Mouse (Mus musculus) small intestine, adult 2 months (tissue): ENCODE measurements around the gene Gchfr.

ENCODE experiments used
- CTCF ChIP-seq: fragments of 200-500 bp; IDR thresholded peaks from 2 replicates; pipeline ENCODE4 v1.5.1; 2012; ENCODE audit warnings: low read depth, mild to moderate bottlenecking, control low read depth, inconsistent platforms, low read length, moderate library complexity, mixed read lengths; ENCODE audit not compliant: insufficient replicate concordance, insufficient read length; ENCODE audit errors: extremely low read depth
- POLR2A ChIP-seq: fragments of 200-500 bp; IDR thresholded peaks from 2 replicates; pipeline ENCODE4 v1.6.1; 2012; ENCODE audit warnings: low read depth, mild to moderate bottlenecking, control low read depth, inconsistent platforms, low read length, moderate library complexity

DNA sequence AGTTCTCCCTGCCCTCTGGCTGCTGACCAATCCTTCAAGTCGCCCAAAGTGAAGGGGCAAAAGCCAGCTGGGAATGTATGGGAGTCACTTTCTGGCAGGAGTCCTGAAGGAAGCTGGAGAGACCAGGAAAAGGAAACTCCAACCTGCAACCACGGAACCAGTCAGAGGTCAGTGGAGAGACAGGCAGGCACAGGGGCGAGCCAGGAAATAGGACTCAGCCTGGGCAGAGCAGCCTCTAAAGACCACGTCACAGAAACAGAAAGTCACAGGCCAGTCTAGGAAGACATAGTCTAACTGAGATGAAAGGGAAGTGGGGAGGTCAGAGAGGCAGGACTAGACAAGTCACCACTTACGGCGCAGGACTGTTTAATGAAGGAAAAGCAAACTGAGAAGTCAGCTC is 8.0 kb downstream of the Gchfr start:
- TF ChIP-seq CTCF, result no peak
- TF ChIP-seq POLR2A, result no peak
